Mouse (Mus musculus) heart, postnatal 0 days (tissue): ENCODE data around the gene Glis3. TPM values are rescaled to one million over a fixed set of nuclear protein-coding genes. Genes with fewer than 3 reads are reported as not detected.
A peak's percentile ranks its signal among the peaks of the same experiment; 100 is the strongest.

ENCODE experiments used
- ATAC-seq: fragments of 200-750 bp; cut with Nextera tagmentation; 2 replicates; pipeline ENCODE4 v1.8.0; 2017; ENCODE audit warnings: low read depth, moderate number of reproducible peaks, moderate library complexity; ENCODE audit not compliant: insufficient read depth
- DNase-seq: peaks from one replicate; pipeline ENCODE4 v3.0.0-alpha.2; 2016; ENCODE audit warnings: low spot score
- H3K27ac ChIP-seq: fragments of 300-500 bp; sonication (generic); 2 replicates; pipeline ENCODE4 v1.5.1; 2014; ENCODE audit warnings: low read depth, mild to moderate bottlenecking
- H3K27me3 ChIP-seq: fragments of 300-500 bp; sonication (generic); 2 replicates; pipeline ENCODE4 v1.6.1; 2014; ENCODE audit warnings: low read length, mixed read lengths; ENCODE audit not compliant: control insufficient read depth, insufficient read depth
- H3K36me3 ChIP-seq: fragments of 300-500 bp; sonication (generic); replicated peaks from 2 replicates; pipeline ENCODE4 v1.6.1; 2014; ENCODE audit warnings: low read length, mixed read lengths; ENCODE audit not compliant: control insufficient read depth, insufficient read depth
- H3K4me1 ChIP-seq: fragments of 300-500 bp; sonication (generic); 2 replicates; pipeline ENCODE4 v1.6.1; 2014; ENCODE audit warnings: antibody characterized with exemption; ENCODE audit not compliant: control insufficient read depth, insufficient read depth
- H3K4me2 ChIP-seq: fragments of 300-500 bp; sonication (generic); 2 replicates; pipeline ENCODE4 v1.6.1; 2014; ENCODE audit warnings: low read depth, mild to moderate bottlenecking, low read length, moderate library complexity
- H3K4me3 ChIP-seq: fragments of 300-500 bp; sonication (generic); 2 replicates; pipeline ENCODE4 v1.5.1; 2014; ENCODE audit warnings: low read depth, low read length
- H3K9ac ChIP-seq: fragments of 300-500 bp; sonication (generic); replicated peaks from 2 replicates; pipeline ENCODE4 v1.6.1; 2014; ENCODE audit warnings: low read depth, low read length, mixed read lengths
- H3K9me3 ChIP-seq: fragments of 300-500 bp; sonication (generic); replicated peaks from 2 replicates; pipeline ENCODE4 v1.6.1; 2016; ENCODE audit warnings: low read length; ENCODE audit not compliant: control insufficient read depth
- CTCF ChIP-seq: IDR thresholded peaks from 2 replicates; pipeline ENCODE4 v1.5.1; 2016; ENCODE audit warnings: antibody characterized with exemption, control low read depth, low read depth
- EP300 ChIP-seq: IDR thresholded peaks from 2 replicates; pipeline ENCODE4 v1.6.1; 2016; ENCODE audit warnings: antibody characterized with exemption, low read depth
- WGBS: fragments of 180-500 bp; shearing (Covaris S2); extraction: QIAGEN DNeasy Blood & Tissue Kit; methylation state at CpG from one replicate; pipeline ENCODE4 v1.1.7; 2014; 5-methylcytosine and 5-hydroxymethylcytosine counted together
- polyA plus RNA-seq: library from polyadenylated mRNA; unstranded; fragments of >200 nt; fragmentation: Nextera tagmentation; extraction: Ambion mirVana; gene quantifications from 2 replicates; pipeline ENCODE4 v1.2.1, GENCODE M21; 2015
- total RNA-seq: library from RNA; depleted of rRNA; stranded (reverse); fragments of >200 nt; gene quantifications from 2 replicates; pipeline ENCODE4 v1.2.3, GENCODE M21; 2014; ENCODE audit warnings: low replicate concordance

Glis3 gene
- total and polyA plus RNA-seq, 2 experiments from 2014 or later = 0.34 to 10.0 TPM

- H3K36me3 ChIP-seq = no peaks in the 10 kb centered on the region
- DNase-seq (no peak), ATAC-seq (no peak)
- H3K9ac ChIP-seq = no peak overlapping the region
- no peak overlapping the region for H3K27ac ChIP-seq
- H3K4me1 ChIP-seq = no peaks in the 10 kb centered on the region; the same call in 1 of the 2 replicates
- peaks cover 13% of the 10 kb centered on the region; the same call in 1 of the 2 replicates for H3K27me3 ChIP-seq
- H3K4me2 ChIP-seq = no peak overlapping the region
- TF ChIP-seq CTCF = no peak
- no peak for TF ChIP-seq EP300
- H3K9me3 ChIP-seq = no peaks in the 10 kb centered on the region
- no peak overlapping the region for H3K4me3 ChIP-seq
- WGBS = 84% methylated on average over 4 of the region's 4 CpGs
Measured at GRCm38 (mm10) chr19:28683346-28683745, 3.5 kb upstream of the Glis3 start.

- ATAC-seq (no peak; the same call in 1 of the 2 replicates), DNase-seq (no peak)
- Histone ChIP-seq H3K27ac (no peak overlapping the region), H3K4me2 (peak overlapping the region; percentile 85), H3K9me3 (no peaks in the 10 kb centered on the region), H3K4me1 (peaks cover 6% of the 10 kb centered on the region), H3K9ac (peak overlapping the region; percentile 27), H3K27me3 (peaks cover 13% of the 10 kb centered on the region; the same call in 1 of the 2 replicates), H3K36me3 (no peaks in the 10 kb centered on the region), H3K4me3 (peak overlapping the region; percentile 66)
- TF ChIP-seq CTCF (no peak), EP300 (no peak)
- under 1% methylated on average over 28 of the region's 28 CpGs for WGBS
Measured at GRCm38 (mm10) chr19:28679291-28679775, 544 bp downstream of the Glis3 start.

GRCm38 (mm10) chr19:28678646-28679270 is 1.1 kb downstream of the Glis3 start:
- H3K27me3 ChIP-seq = peaks cover 13% of the 10 kb centered on the region; the same call in 1 of the 2 replicates
- peak overlapping the region; percentile 27; the same call in 1 of the 2 replicates for H3K9ac ChIP-seq
- peak; percentile 8 for DNase-seq
- no peak for ATAC-seq
- H3K27ac ChIP-seq = no peak overlapping the region
- peak overlapping the region; percentile 85 for H3K4me2 ChIP-seq
- TF ChIP-seq EP300 (no peak), CTCF (no peak)
- peaks cover 6% of the 10 kb centered on the region for H3K4me1 ChIP-seq
- H3K4me3 ChIP-seq = peak overlapping the region; percentile 66
- no peaks in the 10 kb centered on the region for H3K36me3 ChIP-seq
- no peaks in the 10 kb centered on the region for H3K9me3 ChIP-seq
- WGBS = under 1% methylated on average over 30 of the region's 30 CpGs

GRCm38 (mm10) chr19:28677728-28678438 is 2.0 kb downstream of the Glis3 start:
- Histone ChIP-seq H3K36me3 (no peaks in the 10 kb centered on the region), H3K9me3 (no peaks in the 10 kb centered on the region), H3K27ac (no peak overlapping the region), H3K4me3 (peak overlapping the region; percentile 66), H3K9ac (peak overlapping the region; percentile 27), H3K27me3 (peaks cover 13% of the 10 kb centered on the region; the same call in 1 of the 2 replicates), H3K4me2 (peak overlapping the region; percentile 85), H3K4me1 (peaks cover 6% of the 10 kb centered on the region)
- TF ChIP-seq EP300 (no peak), CTCF (no peak)
- ATAC-seq (peak; percentile 27; the same call in 1 of the 2 replicates), DNase-seq (peak; percentile 13)
- 1% methylated on average over 32 of the region's 32 CpGs for WGBS

- Histone ChIP-seq H3K9ac (no peak overlapping the region), H3K9me3 (no peaks in the 10 kb centered on the region), H3K36me3 (no peaks in the 10 kb centered on the region), H3K4me1 (peaks cover 6% of the 10 kb centered on the region), H3K27ac (no peak overlapping the region), H3K4me2 (peak overlapping the region; percentile 85), H3K27me3 (peaks cover 13% of the 10 kb centered on the region; the same call in 1 of the 2 replicates), H3K4me3 (peak overlapping the region; percentile 66)
- ATAC-seq (no peak), DNase-seq (peak; percentile 6)
- WGBS = 50% methylated on average over 8 of the region's 8 CpGs
- TF ChIP-seq EP300 (no peak), CTCF (no peak)
Measured at GRCm38 (mm10) chr19:28677045-28677727, 2.7 kb downstream of the Glis3 start.
